Mouse (Mus musculus) right cerebral cortex, postnatal 36 days (tissue): ENCODE results near the gene Gm21118.
"Not testable (repeated sequence)": the region's sequence is repeated elsewhere in the genome, so short reads cannot be mapped to it uniquely, and the experiment has no call there.

Experiments
- DNase-seq, 2 experiments: peaks; one replicate each; pipeline ENCODE4 v3.0.0; 2022; ENCODE audit warnings: low spot score in 2 of 2, mixed read lengths in 1 of 2

The Gm21118 gene

GRCm38 (mm10) chrY:70273542-70273941, at the start of gene Gm21118:
Gm21118 (minus strand) TSS chrY:70273642.
- not testable (repeated sequence) for DNase-seq

GRCm38 (mm10) chrY:70303187-70303586, 29.7 kb upstream of the Gm21118 start, which contains the start of the genes Gm29423 and Gm29644:
Gm29423 (minus strand) TSS chrY:70303287.
Gm29644 (minus strand) TSS chrY:70303343.
- not testable (repeated sequence) for DNase-seq
